Mouse (Mus musculus) cerebellum, adult 2 months (tissue): Measurements from ENCODE around the gene Psapl1. TPM values are rescaled to one million over a fixed set of nuclear protein-coding genes. Genes with fewer than 3 reads are reported as not detected.
"Not testable (repeated sequence)": the region's sequence is repeated elsewhere in the genome, so short reads cannot be mapped to it uniquely, and the experiment has no call there.

Source experiments
- DNase-seq, 2 experiments: peaks; one replicate each; pipeline ENCODE4 v3.0.0; 2021
- H3K27ac ChIP-seq: fragments of 200-500 bp; 2 replicates; pipeline ENCODE4 v1.5.1; 2012; ENCODE audit warnings: low read length, control low read depth, inconsistent platforms; ENCODE audit not compliant: insufficient read depth
- H3K27me3 ChIP-seq: fragments of 200-500 bp; 2 replicates; pipeline ENCODE4 v1.6.1; 2012; ENCODE audit warnings: inconsistent platforms, mild to moderate bottlenecking, low read length, moderate library complexity; ENCODE audit not compliant: control insufficient read depth, insufficient read depth
- H3K4me1 ChIP-seq: fragments of 200-500 bp; 2 replicates; pipeline ENCODE4 v1.6.1; 2011; ENCODE audit warnings: low read length; ENCODE audit not compliant: control insufficient read depth, insufficient read depth
- H3K4me3 ChIP-seq: fragments of 200-500 bp; replicated peaks from 2 replicates; pipeline ENCODE3; 2011; ENCODE audit warnings: mild to moderate bottlenecking, low read depth, low read length, control low read depth; ENCODE audit not compliant: insufficient read depth
- CTCF ChIP-seq: fragments of 200-500 bp; IDR thresholded peaks from 2 replicates; pipeline ENCODE4 v1.5.1; 2011; ENCODE audit warnings: low read depth, mild to moderate bottlenecking, control low read depth, low read length, moderate library complexity, borderline replicate concordance; ENCODE audit not compliant: insufficient read depth
- POLR2A ChIP-seq: fragments of 200-500 bp; IDR thresholded peaks from 2 replicates; pipeline ENCODE4 v1.6.1; 2011; ENCODE audit warnings: low read length, control low read depth, borderline replicate concordance; ENCODE audit not compliant: insufficient read depth
- whole genome bisulfite sequencing: fragments of 180-500 bp; shearing (Covaris S2); methylation state at CpG from one replicate; pipeline ENCODE4 v1.1.7; 2018; 5-methylcytosine and 5-hydroxymethylcytosine counted together
- polyA plus RNA-seq: library from polyadenylated mRNA; depleted of rRNA; stranded (reverse); fragments of >200 nt; gene quantifications from 2 replicates; pipeline ENCODE4 v1.2.3, GENCODE M21; 2012

Psapl1 gene
- polyA plus RNA-seq, 1 experiment, result not detected

DNA sequence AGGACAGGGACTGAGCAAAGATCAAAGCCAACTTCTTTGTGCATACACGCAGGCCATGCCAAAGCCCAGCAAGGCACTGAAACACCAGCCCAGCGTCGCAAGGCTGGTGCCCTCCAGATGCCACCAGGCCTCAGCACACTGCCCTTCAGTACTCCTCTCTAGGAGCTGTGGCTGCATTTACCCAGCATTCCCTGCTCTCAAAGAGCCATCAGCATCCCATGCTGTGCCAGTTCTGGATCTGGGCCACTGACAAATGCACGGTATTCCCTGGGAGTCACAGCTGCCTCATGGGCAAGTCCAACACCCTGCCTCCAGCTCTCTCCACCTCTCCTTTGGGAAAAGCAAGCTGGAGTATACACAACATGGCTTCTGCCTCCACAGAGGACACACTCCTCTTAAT, 16.3 kb downstream of the Psapl1 start:
- Histone ChIP-seq H3K4me1 (no peaks in the 10 kb centered on the region), H3K27me3 (no peaks in the 10 kb centered on the region), H3K4me3 (no peak overlapping the region), H3K27ac (no peak overlapping the region)
- WGBS, result 21% methylated on average over 4 of the region's 4 CpGs
- no peak for DNase-seq
- TF ChIP-seq POLR2A, result no peak
- no peak for TF ChIP-seq CTCF

DNA sequence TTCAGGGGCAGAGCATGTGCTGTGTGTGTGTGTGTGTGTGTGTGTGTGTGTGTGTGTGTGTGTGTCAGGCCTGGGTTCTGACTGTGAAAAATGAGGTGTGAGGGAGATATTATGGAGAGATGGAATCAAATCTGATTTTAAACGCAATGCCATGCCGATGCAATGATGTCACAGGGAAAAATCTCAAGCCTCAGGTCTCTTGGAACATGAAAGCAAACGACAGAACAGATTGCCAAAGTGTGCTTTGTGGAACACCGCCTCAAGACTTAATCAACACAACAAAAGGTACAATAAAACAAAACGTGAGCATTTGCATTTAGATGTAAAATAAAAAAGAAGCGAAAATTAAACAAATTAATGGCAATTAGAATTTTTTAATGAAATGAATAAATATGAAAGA, 16.8 kb downstream of the Psapl1 start:
- no peak overlapping the region for H3K27ac ChIP-seq
- no peak for TF ChIP-seq POLR2A
- no peak for TF ChIP-seq CTCF
- no peak for DNase-seq
- no peak overlapping the region for H3K4me3 ChIP-seq
- H3K4me1 ChIP-seq, result no peaks in the 10 kb centered on the region
- no peaks in the 10 kb centered on the region for H3K27me3 ChIP-seq
- WGBS, result 73% methylated on average over 6 of the region's 6 CpGs

DNA sequence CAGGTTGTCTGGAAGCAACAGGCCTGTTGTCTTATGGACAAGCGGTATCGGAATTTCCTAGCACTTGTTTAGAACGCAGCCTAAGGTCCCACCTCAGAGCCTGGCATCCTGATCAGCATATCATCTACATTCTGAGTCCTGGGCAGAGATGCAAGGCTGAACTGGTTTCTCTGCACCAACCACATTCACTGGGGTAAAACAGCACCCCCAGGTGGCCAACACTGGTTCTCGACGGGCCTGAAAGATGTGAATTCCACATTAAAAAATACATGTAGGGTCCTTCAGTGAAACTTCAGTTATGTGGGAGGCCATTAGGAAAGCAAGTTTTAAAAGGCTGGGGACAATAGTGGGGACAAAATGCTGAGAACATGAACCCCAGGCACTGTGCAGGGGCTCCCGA, 20.0 kb downstream of the Psapl1 start:
- Histone ChIP-seq H3K4me1 (no peaks in the 10 kb centered on the region; the same call in 1 of the 2 replicates), H3K27me3 (no peaks in the 10 kb centered on the region), H3K4me3 (no peak overlapping the region), H3K27ac (no peak overlapping the region)
- DNase-seq, result peak; percentile 21 to 29
- WGBS, result 67% methylated on average over 6 of the region's 6 CpGs
- TF ChIP-seq POLR2A (no peak), CTCF (peak; percentile 43; the same call in 1 of the 2 replicates)

DNA sequence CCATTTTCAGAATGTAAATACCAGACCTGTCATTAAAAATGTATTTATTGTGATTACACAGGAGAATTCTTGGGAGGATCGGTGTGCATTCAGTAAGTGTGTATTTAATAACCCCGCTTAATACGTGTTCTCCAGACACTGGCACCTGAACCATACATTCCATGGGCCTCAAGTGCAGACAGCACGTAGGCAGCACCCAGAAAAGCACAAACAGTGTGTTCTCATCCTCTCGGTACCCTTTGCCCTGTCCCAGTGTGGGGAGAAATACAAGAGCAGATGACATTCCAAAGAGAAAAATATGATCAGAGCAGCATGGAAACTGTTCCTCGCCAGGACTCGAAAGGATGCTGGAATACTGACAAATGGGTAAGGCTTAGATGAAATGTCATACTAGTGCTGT, 22.0 kb downstream of the Psapl1 start:
- H3K4me3 ChIP-seq, result no peak overlapping the region
- 71% methylated on average over 7 of the region's 7 CpGs for WGBS
- no peak overlapping the region for H3K27ac ChIP-seq
- TF ChIP-seq POLR2A, result no peak
- no peaks in the 10 kb centered on the region for H3K27me3 ChIP-seq
- DNase-seq, result no peak
- H3K4me1 ChIP-seq, result no peaks in the 10 kb centered on the region; the same call in 1 of the 2 replicates

DNA sequence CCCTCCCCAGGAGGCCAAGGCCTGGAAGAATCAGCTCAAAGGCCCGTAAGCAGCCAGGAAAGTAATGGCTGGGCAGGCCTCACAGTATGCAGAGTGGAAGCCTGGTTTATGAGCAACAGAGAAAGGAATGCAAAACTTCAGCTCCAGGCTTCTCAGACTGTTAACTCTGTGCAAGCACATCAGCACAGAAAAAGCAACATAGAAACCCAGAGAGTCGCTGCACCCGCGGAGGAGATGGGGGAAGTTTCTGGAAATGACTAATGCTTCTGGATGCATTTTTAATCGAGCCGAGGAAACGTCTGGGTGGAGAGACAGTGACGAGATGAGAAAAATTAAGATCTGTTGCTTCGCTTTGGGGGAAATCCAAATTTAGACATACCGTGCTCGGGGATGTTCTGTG, 22.5 kb downstream of the Psapl1 start:
- no peak for DNase-seq
- H3K27ac ChIP-seq, result no peak overlapping the region
- WGBS, result 73% methylated on average over 11 of the region's 11 CpGs
- no peak overlapping the region for H3K4me3 ChIP-seq
- no peaks in the 10 kb centered on the region for H3K27me3 ChIP-seq
- TF ChIP-seq POLR2A (no peak), CTCF (no peak)
- H3K4me1 ChIP-seq, result no peaks in the 10 kb centered on the region; the same call in 1 of the 2 replicates

DNA sequence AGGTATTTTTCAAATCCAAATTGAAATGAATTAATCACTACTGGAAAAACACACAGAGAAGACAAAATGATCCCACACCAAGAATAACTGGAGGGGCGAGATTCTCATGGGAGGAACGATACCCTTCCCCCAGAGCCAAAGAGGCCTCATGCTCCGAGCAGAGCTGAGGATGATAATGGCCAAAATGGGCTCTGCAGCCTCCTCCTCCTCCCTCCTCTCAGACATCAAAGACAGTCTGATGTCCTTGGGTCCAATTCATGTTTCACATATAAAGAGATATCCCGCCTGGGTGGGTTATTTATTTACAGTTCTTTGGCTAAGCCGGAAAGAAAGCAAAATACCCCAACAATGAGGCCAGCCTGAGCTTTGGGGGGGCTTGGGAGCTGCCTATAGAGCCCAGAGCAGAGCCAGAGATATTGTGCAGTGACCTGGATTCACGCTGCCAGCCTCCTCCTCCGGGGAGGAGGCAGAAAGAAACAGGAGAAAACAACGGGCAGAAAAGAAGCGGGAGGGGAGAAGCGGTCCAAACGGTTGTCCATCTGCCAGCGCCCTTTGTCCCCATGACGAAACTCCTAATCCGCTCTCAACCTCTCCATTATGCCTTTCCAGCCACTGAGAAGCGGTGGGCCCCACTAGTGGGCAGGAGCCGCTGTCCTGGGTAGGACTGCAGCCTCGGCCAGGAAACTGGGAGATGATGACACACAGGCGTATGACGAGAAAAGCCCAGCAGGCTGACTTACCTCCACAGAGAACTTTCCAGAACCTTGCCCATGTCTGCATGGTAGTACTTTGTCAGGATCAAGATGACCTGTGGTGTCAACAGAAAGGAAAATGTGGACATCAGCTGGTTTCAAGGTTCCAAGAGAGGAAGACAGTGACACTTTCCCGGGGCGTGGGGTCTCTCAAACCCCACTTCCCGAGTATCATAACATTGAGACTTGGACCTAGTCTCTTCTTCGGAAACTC, 24.9 kb downstream of the Psapl1 start:
- TF ChIP-seq POLR2A, result no peak
- no peak for TF ChIP-seq CTCF
- 45% methylated on average over 23 of the region's 23 CpGs for WGBS
- Histone ChIP-seq H3K27ac (no peak overlapping the region), H3K27me3 (no peaks in the 10 kb centered on the region), H3K4me1 (no peaks in the 10 kb centered on the region; the same call in 1 of the 2 replicates), H3K4me3 (no peak overlapping the region)
- no peak for DNase-seq

DNA sequence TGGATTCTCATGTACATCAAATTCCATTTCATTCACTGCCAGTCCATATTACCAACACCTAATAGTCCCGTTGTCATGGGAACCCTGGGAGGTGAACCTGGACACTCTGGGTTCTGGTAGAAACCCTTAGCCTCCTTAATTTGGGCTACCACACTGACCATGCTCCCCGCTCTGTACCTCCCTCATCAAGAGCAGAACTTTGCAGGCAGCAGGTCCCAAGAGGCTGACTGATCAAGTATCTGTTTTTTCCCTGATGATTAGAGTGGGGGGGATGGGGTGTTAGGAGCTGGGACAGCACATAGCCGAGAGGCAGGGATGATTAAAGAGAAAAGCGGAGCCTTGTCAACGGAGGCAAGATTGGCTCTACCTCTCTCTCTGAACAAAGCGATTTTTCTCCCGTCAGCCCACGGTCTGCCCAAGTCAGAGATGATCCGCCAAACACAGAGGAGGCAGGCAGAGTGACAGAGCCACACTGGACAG, 26.5 kb downstream of the Psapl1 start:
- no peak overlapping the region for H3K4me3 ChIP-seq
- H3K27ac ChIP-seq, result no peak overlapping the region
- 85% methylated on average over 9 of the region's 9 CpGs for WGBS
- no peak for TF ChIP-seq POLR2A
- TF ChIP-seq CTCF, result no peak
- H3K4me1 ChIP-seq, result no peaks in the 10 kb centered on the region; the same call in 1 of the 2 replicates
- DNase-seq, result no peak
- H3K27me3 ChIP-seq, result no peaks in the 10 kb centered on the region

DNA sequence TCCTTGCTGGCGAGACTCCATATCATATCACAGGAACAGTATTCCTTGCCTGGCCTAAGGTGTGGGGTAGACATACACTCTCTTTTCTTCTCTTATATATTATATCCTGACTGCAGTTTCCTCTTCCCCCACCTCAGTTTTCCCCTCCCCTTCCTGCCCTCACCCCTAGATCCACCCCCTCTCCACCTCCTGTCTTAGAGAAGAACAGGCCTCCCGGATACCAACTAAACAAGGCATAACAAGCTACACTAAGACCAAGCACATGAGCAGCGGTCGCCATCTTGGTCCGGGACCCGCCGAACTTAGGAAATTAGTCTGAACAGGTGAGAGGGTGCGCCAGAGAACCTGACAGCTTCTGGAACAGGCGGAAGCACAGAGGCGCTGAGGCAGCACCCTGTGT, 33.7 kb downstream of the Psapl1 start:
- not testable (repeated sequence) for H3K4me1 ChIP-seq, H3K4me3 ChIP-seq, H3K27me3 ChIP-seq, DNase-seq, H3K27ac ChIP-seq
- WGBS, result 96% methylated on average over 9 of the region's 10 CpGs
